Mouse (Mus musculus) hindbrain, embryonic 13.5 days (tissue): ENCODE data around the gene Gtdc1. TPM values are rescaled to one million over a fixed set of nuclear protein-coding genes. Genes with fewer than 3 reads are reported as not detected.

Experiments used
- ATAC-seq: fragments of 200-750 bp; cut with Nextera tagmentation; 2 replicates; pipeline ENCODE4 v1.8.0; 2017; ENCODE audit warnings: moderate TSS enrichment; ENCODE audit not compliant: low FRiP score
- H3K27ac ChIP-seq: fragments of 300-500 bp; sonication (generic); 2 replicates; pipeline ENCODE4 v1.5.1; 2015; ENCODE audit warnings: inconsistent platforms, mild to moderate bottlenecking, moderate library complexity
- H3K27me3 ChIP-seq: fragments of 300-500 bp; sonication (generic); 2 replicates; pipeline ENCODE4 v1.6.1; 2015; ENCODE audit warnings: mild to moderate bottlenecking, inconsistent platforms
- H3K36me3 ChIP-seq: fragments of 300-500 bp; sonication (generic); 2 replicates; pipeline ENCODE4 v1.6.1; 2015; ENCODE audit warnings: mild to moderate bottlenecking, inconsistent platforms
- H3K4me1 ChIP-seq: fragments of 300-500 bp; sonication (generic); replicated peaks from 2 replicates; pipeline ENCODE4 v1.6.1; 2015; ENCODE audit warnings: inconsistent platforms
- H3K4me2 ChIP-seq: fragments of 300-500 bp; sonication (generic); 2 replicates; pipeline ENCODE4 v1.6.1; 2015; ENCODE audit warnings: inconsistent platforms, mild to moderate bottlenecking, moderate library complexity
- H3K4me3 ChIP-seq: fragments of 300-500 bp; sonication (generic); 2 replicates; pipeline ENCODE4 v1.5.1; 2015; ENCODE audit warnings: mild to moderate bottlenecking, inconsistent platforms
- H3K9ac ChIP-seq: fragments of 300-500 bp; sonication (generic); 2 replicates; pipeline ENCODE4 v1.6.1; 2015; ENCODE audit warnings: mild to moderate bottlenecking, inconsistent platforms
- H3K9me3 ChIP-seq: fragments of 300-500 bp; sonication (generic); 2 replicates; pipeline ENCODE4 v1.6.1; 2016; ENCODE audit warnings: inconsistent platforms
- WGBS: fragments of 180-500 bp; shearing (Covaris S2); methylation state at CpG from one replicate; pipeline ENCODE4 v1.1.7; 2015; 5-methylcytosine and 5-hydroxymethylcytosine counted together
- polyA plus RNA-seq: library from polyadenylated mRNA; unstranded; fragments of >200 nt; fragmentation: Nextera tagmentation; extraction: Ambion mirVana; gene quantifications from 2 replicates; pipeline ENCODE4 v1.2.1, GENCODE M21; 2015

Gtdc1 gene
- polyA plus RNA-seq, 1 experiment from 2014 or later: 21.0 TPM

DNA sequence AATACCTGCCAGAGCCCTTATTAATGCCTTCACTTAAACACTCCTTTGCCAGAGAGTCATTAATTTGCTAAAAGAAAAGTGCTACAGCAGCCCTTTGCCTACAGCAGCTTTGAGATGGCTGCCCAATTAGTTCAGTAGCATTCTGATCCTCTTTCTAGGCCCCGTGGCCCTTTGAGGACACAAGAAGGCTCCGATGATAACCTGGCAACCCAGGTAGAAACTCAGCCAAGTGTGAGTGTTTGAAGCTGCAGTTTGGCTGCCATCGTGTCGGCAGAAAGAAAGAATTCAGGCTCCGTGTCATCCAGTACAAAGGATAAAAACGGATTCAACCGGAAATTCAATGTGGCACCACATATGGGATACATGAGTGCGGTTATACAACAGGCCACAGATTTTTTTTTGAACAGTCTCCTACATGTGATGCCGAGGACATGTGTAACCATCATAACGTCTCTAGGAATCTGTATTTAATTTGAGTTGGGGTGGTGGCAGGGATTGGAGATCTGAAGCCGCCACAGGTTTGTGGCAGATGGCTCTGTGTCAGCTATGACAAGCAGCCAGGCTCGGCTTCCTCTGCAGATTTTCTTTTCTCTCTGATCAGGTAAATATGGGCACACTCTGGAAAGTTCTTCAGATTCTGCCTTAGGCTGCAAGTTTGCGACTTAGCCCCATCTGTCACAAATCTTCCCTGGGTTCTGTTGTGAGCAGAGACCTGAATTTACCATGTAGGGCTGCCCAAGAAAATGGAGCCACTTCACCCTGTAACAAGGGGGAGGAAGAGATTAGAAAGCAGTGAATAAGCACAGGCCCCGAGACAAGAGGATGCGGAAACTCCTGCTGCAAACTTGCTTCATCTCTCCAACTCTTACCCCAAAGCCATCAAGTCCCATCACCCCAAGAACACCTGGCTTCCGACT lies 362.4 kb downstream of the Gtdc1 start:
- no peak for ATAC-seq
- WGBS: 87% methylated on average over 16 of the region's 16 CpGs
- H3K27ac ChIP-seq: peak overlapping the region; percentile 35; the same call in 1 of the 2 replicates
- no peak overlapping the region for H3K9ac ChIP-seq
- no peak overlapping the region for H3K4me2 ChIP-seq
- H3K27me3 ChIP-seq: 0 out of 2 replicates have a peak, but pooled peaks cover 3% of the 10 kb centered on the region
- no peak overlapping the region for H3K4me3 ChIP-seq
- no peaks in the 10 kb centered on the region for H3K9me3 ChIP-seq
- 0 out of 2 replicates have a peak, but pooled peaks cover 2% of the 10 kb centered on the region for H3K4me1 ChIP-seq
- no peaks in the 10 kb centered on the region for H3K36me3 ChIP-seq

DNA sequence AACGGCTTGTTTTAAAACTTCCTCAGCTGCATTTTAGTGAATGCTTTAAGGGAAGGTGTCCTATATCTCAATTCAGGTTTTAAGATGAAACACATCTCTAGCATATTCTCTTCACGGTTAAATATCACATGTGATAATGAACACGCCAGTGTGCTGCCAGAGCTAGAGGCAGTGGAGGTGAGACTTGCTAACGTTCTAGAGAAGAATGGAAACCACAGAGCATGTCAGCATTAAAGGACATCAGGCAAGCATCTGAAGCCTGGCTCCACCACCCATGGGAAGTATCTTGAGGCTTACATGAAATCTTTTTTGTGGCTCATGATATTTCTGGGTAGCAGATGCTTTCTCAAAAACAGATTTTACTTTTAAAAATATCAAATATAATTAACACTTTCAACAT lies 365.7 kb downstream of the Gtdc1 start:
- Histone ChIP-seq H3K4me3 (no peak overlapping the region), H3K4me2 (no peak overlapping the region), H3K4me1 (peaks cover 11% of the 10 kb centered on the region), H3K36me3 (no peaks in the 10 kb centered on the region), H3K27me3 (0 out of 2 replicates have a peak, but pooled peaks cover 6% of the 10 kb centered on the region), H3K27ac (no peak overlapping the region), H3K9ac (no peak overlapping the region), H3K9me3 (no peaks in the 10 kb centered on the region)
- 85% methylated on average over 4 of the region's 4 CpGs for WGBS
- no peak for ATAC-seq

DNA sequence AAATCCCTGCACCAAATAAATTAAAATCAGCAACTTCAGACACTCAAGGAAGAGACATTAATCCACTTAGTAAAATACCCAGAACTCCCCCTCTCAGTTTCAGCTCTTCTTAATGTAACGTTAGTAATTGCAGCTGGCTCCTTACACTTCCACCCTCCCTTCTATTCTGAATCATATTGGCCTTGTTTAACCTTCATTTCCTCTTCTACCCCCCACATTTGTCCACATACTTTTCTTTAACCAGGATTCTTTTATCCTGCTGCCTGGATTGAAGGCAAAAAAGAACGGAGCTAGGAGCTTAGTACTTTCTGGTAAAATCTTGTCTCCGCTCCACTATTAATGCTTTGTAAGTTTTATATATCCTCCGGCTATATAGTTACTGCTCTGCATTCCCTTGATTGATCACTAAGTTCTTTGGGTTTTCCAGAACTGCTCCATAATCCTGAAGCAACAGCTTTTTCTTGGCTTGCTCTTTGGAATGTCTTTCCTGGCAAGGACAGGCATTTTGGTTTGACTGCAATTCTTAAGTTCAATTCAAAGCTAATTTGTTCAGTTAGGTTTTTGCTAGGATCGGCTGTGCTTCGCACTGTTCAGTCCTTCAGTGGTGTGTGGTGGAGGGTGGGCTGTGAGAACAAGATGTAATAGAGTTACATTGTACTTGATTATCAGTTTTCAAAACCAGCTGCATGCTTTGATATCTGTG lies 368.1 kb downstream of the Gtdc1 start:
- Histone ChIP-seq H3K4me3 (no peak overlapping the region), H3K36me3 (no peaks in the 10 kb centered on the region), H3K4me2 (no peak overlapping the region), H3K27ac (no peak overlapping the region), H3K9me3 (no peaks in the 10 kb centered on the region), H3K4me1 (peaks cover 16% of the 10 kb centered on the region), H3K27me3 (peaks cover 13% of the 10 kb centered on the region; the same call in 1 of the 2 replicates), H3K9ac (no peak overlapping the region)
- WGBS: 72% methylated on average over 6 of the region's 6 CpGs
- no peak for ATAC-seq

DNA sequence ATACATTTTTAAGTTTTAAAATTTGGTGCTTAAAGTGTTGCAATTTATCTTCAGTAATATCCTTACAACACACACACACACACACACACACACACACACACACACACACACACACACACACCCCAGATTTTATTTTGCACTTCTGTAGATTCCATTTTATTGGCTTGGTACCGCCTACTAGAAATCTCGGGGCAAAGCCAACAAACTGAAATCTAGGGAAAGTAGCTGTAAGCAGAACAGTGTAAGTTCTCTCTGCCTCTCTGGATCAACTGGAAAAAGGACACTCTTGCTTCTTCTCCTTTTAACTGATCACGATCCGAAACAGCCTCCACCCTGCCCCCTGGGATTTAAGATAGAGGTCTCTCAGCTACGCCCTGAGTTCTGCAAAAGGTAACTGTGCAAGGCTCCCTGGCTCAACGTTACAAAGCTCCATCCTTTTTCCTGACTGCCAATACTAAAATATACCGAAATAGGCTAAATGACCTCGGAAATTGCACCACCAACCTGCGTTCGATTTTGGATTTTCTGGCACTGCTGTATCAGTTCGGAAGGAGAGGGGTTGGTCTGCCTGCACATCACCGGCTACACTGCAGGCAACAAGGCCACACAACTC lies 369.7 kb downstream of the Gtdc1 start:
- peaks cover 16% of the 10 kb centered on the region for H3K4me1 ChIP-seq
- H3K4me3 ChIP-seq: peak overlapping the region; percentile 49; the same call in 1 of the 2 replicates
- peak overlapping the region; percentile 88 for H3K4me2 ChIP-seq
- no peak overlapping the region for H3K27ac ChIP-seq
- H3K36me3 ChIP-seq: no peaks in the 10 kb centered on the region
- no peak overlapping the region for H3K9ac ChIP-seq
- peaks cover 13% of the 10 kb centered on the region; the same call in 1 of the 2 replicates for H3K27me3 ChIP-seq
- no peaks in the 10 kb centered on the region for H3K9me3 ChIP-seq
- WGBS: 46% methylated on average over 12 of the region's 12 CpGs
- peak; percentile 16; the same call in 1 of the 2 replicates for ATAC-seq

DNA sequence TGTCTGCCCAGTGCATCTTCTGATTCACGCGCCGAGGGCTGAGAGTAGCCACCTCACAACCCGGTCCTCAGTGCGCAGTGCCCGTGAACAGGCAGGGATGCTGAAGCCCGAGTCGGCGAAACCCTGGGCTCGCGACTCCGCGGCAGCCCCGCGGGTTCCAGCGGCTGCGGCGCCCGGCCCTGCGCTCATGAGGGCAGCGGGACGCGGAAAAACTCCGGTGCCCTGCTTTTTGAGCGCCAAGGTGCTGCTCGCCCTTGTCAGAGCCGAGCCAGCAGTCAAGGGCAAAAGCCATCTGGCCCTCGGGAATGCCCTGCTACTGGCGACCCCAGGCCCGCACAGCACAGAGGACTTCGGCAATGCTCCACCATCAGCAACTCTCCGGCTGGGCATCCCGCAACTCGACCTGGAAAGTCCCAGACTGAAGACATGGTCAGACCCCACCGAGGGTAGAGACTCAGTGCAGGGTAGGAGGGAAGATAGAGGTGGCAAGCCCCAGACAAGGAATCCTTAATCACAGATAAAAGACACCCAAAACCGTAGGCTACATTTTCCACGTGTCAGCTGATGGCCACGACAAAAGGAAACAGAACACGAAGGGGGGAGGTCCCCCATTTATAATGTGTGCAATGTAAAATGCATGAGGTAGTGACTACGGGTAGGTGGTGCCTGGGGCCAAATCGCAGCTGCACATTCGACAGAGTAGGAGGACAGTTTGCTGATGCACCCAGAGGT lies 370.4 kb downstream of the Gtdc1 start:
- peak; percentile 85 for ATAC-seq
- H3K27ac ChIP-seq: no peak overlapping the region

DNA sequence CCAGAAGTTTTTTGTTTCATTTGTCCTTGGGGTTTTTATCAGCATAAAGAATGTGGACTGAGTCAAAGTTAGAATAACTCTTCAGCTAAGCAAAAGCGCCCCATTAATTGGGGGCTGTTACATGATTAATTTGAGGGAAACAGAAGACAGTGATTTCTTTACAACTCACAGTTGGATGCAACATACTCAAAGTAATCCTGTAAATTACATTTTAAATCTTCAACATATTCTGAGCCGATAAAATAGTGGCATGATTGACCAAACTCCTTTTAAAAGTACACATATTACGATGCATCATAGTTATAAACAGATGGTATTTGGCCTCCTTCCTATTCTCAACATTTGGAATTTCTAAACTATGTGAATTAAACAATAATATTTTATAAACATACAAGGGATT lies 372.7 kb downstream of the Gtdc1 start:
- H3K9me3 ChIP-seq: no peaks in the 10 kb centered on the region
- no peak overlapping the region for H3K4me2 ChIP-seq
- H3K27ac ChIP-seq: no peak overlapping the region
- peaks cover 10% of the 10 kb centered on the region; the same call in 1 of the 2 replicates for H3K27me3 ChIP-seq
- H3K36me3 ChIP-seq: no peaks in the 10 kb centered on the region
- no peak overlapping the region for H3K9ac ChIP-seq
- H3K4me1 ChIP-seq: peaks cover 16% of the 10 kb centered on the region
- WGBS: 82% methylated on average over 3 of the region's 3 CpGs
- ATAC-seq: no peak
- no peak overlapping the region for H3K4me3 ChIP-seq

More for the DNA sequence above, 370.4 kb downstream of the Gtdc1 start:
- Histone ChIP-seq H3K27me3 (peaks cover 13% of the 10 kb centered on the region; the same call in 1 of the 2 replicates), H3K9me3 (no peaks in the 10 kb centered on the region), H3K4me1 (peaks cover 16% of the 10 kb centered on the region), H3K4me3 (peak overlapping the region; percentile 49), H3K4me2 (peak overlapping the region; percentile 88), H3K9ac (peak overlapping the region; percentile 75), H3K36me3 (no peaks in the 10 kb centered on the region)
- under 1% methylated on average over 42 of the region's 42 CpGs for WGBS

DNA sequence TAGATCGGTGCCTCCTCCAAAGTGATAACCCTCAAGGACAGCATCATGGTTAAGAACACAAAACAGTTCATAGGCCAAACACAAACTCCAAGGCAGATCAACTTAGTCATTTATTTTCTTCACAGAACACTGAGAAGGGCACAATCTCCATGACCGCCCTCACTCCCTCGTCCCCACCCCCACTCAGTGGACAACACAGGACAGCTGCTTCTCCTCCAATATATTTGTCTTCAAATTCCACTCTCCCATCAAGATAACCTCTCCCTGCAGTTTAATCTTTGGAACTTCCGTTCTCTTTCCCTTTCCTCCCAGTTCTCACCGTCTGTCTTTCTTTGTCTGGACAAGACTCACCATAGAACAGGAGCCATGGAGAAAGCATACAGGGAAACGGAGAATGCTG lies 378.1 kb downstream of the Gtdc1 start:
- no peaks in the 10 kb centered on the region for H3K27me3 ChIP-seq
- no peaks in the 10 kb centered on the region for H3K4me1 ChIP-seq
- no peaks in the 10 kb centered on the region for H3K36me3 ChIP-seq
- H3K4me2 ChIP-seq: no peak overlapping the region
- H3K9me3 ChIP-seq: no peaks in the 10 kb centered on the region
- H3K9ac ChIP-seq: no peak overlapping the region
- no peak overlapping the region for H3K4me3 ChIP-seq
- 89% methylated on average over 6 of the region's 6 CpGs for WGBS
- H3K27ac ChIP-seq: no peak overlapping the region
- no peak for ATAC-seq

DNA sequence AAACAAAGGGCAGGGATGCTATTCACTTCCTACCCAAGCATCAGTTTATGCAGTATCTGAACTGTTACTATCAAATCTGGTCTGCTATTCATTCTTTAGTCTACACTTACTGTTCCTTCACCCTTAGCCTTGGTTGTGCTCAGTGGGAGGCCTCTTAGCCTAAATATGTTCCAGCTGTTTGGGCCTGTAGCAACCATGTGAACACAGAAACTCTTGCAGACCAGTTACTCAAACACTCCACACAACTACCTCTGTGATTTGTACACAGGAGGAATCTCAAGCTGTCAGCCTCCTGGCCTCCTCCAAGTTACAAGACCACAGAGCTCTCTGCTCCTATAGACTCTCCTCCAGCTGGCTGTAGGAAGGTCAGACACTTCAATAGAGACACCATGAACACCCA lies 384.7 kb downstream of the Gtdc1 start:
- Histone ChIP-seq H3K4me2 (no peak overlapping the region), H3K9me3 (no peaks in the 10 kb centered on the region), H3K9ac (no peak overlapping the region), H3K27me3 (no peaks in the 10 kb centered on the region), H3K4me3 (no peak overlapping the region), H3K4me1 (no peaks in the 10 kb centered on the region), H3K36me3 (no peaks in the 10 kb centered on the region), H3K27ac (no peak overlapping the region)
- ATAC-seq: no peak

DNA sequence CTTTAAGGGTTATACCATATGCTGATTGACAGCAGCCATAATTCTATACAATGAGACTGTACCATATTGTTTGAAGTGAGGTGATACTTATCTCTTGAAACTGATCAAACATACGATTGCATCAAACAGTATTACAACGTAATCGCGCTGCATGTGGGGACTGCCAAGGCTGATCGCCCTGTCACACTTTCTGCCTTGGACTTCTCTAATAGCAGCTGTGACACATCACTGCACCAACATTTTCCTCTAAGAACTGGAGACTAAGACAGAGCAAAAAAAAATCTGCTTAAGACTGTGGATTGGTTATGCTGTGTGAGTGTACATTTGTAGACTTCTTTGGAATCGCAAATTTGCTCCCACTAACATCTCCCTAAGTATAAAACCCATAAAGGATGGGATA lies 385.7 kb downstream of the Gtdc1 start:
- no peak for ATAC-seq
- no peak overlapping the region for H3K4me2 ChIP-seq
- H3K4me3 ChIP-seq: no peak overlapping the region
- no peak overlapping the region for H3K27ac ChIP-seq
- no peaks in the 10 kb centered on the region for H3K9me3 ChIP-seq
- no peaks in the 10 kb centered on the region for H3K36me3 ChIP-seq
- H3K9ac ChIP-seq: no peak overlapping the region
- 96% methylated on average over 6 of the region's 6 CpGs for WGBS
- no peaks in the 10 kb centered on the region for H3K4me1 ChIP-seq
- H3K27me3 ChIP-seq: no peaks in the 10 kb centered on the region

DNA sequence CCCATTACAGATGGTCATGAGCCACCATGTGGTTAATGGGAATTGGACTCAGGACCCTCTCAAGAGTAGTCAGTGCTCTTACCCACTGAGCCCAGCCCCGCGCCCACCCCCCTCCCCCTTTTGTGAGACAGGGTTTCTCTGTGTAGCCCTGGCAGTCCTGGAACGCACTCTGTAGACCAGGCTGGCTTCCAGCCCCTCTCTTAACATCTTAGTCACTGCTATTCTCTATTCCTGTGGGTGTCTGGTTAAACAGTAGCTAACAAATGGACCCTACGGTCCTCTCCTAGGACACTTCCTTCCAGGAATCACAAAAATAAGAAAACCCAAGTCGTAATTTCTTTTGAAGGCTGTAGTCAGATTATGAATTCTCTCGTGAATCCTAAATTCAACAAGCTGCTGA lies 386.6 kb downstream of the Gtdc1 start:
- Histone ChIP-seq H3K36me3 (no peaks in the 10 kb centered on the region), H3K27ac (no peak overlapping the region), H3K27me3 (no peaks in the 10 kb centered on the region), H3K9ac (no peak overlapping the region), H3K9me3 (no peaks in the 10 kb centered on the region), H3K4me2 (no peak overlapping the region), H3K4me1 (no peaks in the 10 kb centered on the region), H3K4me3 (no peak overlapping the region)
- no peak for ATAC-seq
- WGBS: 77% methylated on average over 6 of the region's 6 CpGs

DNA sequence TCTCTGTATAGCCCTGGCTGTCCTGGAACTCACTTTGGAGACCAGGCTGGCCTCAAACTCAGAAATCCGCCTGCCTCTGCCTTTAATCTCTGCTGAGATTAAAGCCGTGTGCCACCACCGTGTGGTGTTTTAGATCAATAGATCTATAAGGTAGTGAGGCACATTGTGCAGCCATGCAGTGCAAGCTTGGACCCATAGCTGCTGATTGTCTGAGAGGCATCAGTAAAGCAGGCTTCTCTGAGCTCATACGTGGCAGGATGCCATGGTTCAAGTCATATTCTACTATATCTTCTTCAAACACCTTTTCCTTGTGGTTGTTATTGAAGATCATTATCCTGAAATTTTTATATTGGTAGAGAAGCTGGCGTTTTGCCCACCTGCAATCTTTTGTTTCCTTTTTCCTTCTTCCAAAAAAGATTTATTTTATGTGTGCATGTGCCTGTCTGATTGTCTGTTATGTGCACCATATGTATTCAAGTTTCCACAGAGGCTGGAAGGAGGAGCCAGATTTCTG lies 388.3 kb downstream of the Gtdc1 start:
- H3K4me1 ChIP-seq: no peaks in the 10 kb centered on the region
- 71% methylated on average over 5 of the region's 5 CpGs for WGBS
- H3K4me3 ChIP-seq: no peak overlapping the region
- H3K27me3 ChIP-seq: no peaks in the 10 kb centered on the region
- no peaks in the 10 kb centered on the region for H3K9me3 ChIP-seq
- H3K36me3 ChIP-seq: no peaks in the 10 kb centered on the region
- no peak for ATAC-seq
- H3K9ac ChIP-seq: no peak overlapping the region
- H3K27ac ChIP-seq: no peak overlapping the region
- no peak overlapping the region for H3K4me2 ChIP-seq
